Comparison of ENCODE assay signal across 7 mouse cellular contexts in genomic region chr2:75588572-75588971, GRCm38 (mm10).
DNase-seq lines count a peak whose midpoint lies in the region; TF ChIP-seq lines count a peak whose summit lies in the region.

No protein-coding gene starts in this region.

- no peak overlapping the region for H3K27ac ChIP-seq in layer of hippocampus, adult 2 months

- DNase-seq in urinary bladder, postnatal 25 days (ENCODE audit: low spot score): peak; percentile 60
- no peak for DNase-seq in urinary bladder, postnatal 10 days (ENCODE audit: low spot score)
- DNase-seq in brain, embryonic 14.5 days (ENCODE audit: low read depth): peak; percentile 91
- peak; percentile 93 for DNase-seq in forelimb bud, embryonic 11.5 days (ENCODE audit: low read depth, low spot score)
- peak; percentile 61 to 74 for DNase-seq in layer of hippocampus, adult 2 months (ENCODE audit: low spot score in 2 of 2)
- peak; percentile 93 for DNase-seq in lung, postnatal 36 days
- DNase-seq in right cerebral cortex, postnatal 4 days: peak; percentile 48

- no peak overlapping the region for H3K4me3 ChIP-seq in layer of hippocampus, adult 2 months

- no peak for TF ChIP-seq POLR2A in brain, embryonic 14.5 days (IDR thresholded peaks at IDR 0.05; ENCODE audit: borderline replicate concordance, extremely low read depth, insufficient read depth, insufficient read length, poor library complexity, severe bottlenecking)

- peak; percentile 69 for TF ChIP-seq CTCF in brain, embryonic 14.5 days (IDR thresholded peaks at IDR 0.05; ENCODE audit: borderline replicate concordance, extremely low read depth, insufficient read depth, insufficient read length)
- TF ChIP-seq CTCF in layer of hippocampus, adult 2 months (conservative IDR thresholded peaks at IDR 0.05): peak; percentile 96
